Comparison of ENCODE assay signal across 26 mouse cellular contexts in genomic region chr3:38588966-38589365, GRCm38 (mm10).
DNase-seq lines count a peak whose midpoint lies in the region; ATAC-seq and TF ChIP-seq lines count a peak whose summit lies in the region.
"Had no signal": no experiment of that assay in that cellular context is flagged by ENCODE, and none has a peak within 500 bp of the region (broad histone marks: within the 10 kb centered on the region; RNA-seq: fewer than 3 reads in every experiment).

No protein-coding gene starts in this region.

- no peak overlapping the region for H3K27ac ChIP-seq in liver, adult 2 months (replicated peaks; ENCODE audit: insufficient read depth, low read depth, low read length)
- H3K27ac ChIP-seq in liver, embryonic 12.5 days = no peak overlapping the region
- H3K27ac ChIP-seq in stomach, postnatal 0 days (replicated peaks) = no peak overlapping the region
- H3K27ac ChIP-seq: embryonic facial prominence, embryonic 10.5 days; embryonic facial prominence, embryonic 13.5 days; forebrain, embryonic 10.5 days; forebrain, embryonic 13.5 days; gastrocnemius, adult 2 months; hindbrain, embryonic 12.5 days; hindbrain, embryonic 15.5 days had no signal

- no peak overlapping the region for H3K9ac ChIP-seq in liver, adult 2 months (ENCODE audit: low read depth, low read length)
- no peak overlapping the region for H3K9ac ChIP-seq in liver, embryonic 12.5 days
- no peak overlapping the region for H3K9ac ChIP-seq in stomach, postnatal 0 days (ENCODE audit: low read length)
- H3K9ac ChIP-seq: embryonic facial prominence, embryonic 13.5 days; forebrain, embryonic 13.5 days; hindbrain, embryonic 12.5 days; hindbrain, embryonic 15.5 days had no signal

- no peak for TF ChIP-seq EP300 in stomach, postnatal 0 days (optimal IDR thresholded peaks at IDR 0.05)

- H3K4me3 ChIP-seq in liver, adult 2 months (ENCODE audit: insufficient read depth, low read depth, low read length) = no peak overlapping the region
- H3K4me3 ChIP-seq in liver, embryonic 12.5 days = no peak overlapping the region
- H3K4me3 ChIP-seq in stomach, postnatal 0 days (ENCODE audit: low read depth, low read length) = no peak overlapping the region
- H3K4me3 ChIP-seq: embryonic facial prominence, embryonic 10.5 days; embryonic facial prominence, embryonic 13.5 days; erythroblast, embryonic 14.5 days; forebrain, embryonic 10.5 days; forebrain, embryonic 13.5 days; gastrocnemius, adult 2 months; hindbrain, embryonic 12.5 days; hindbrain, embryonic 15.5 days had no signal

- H3K79me2 ChIP-seq in liver, adult 2 months (ENCODE audit: control insufficient read depth, insufficient read depth, low read length) = no peaks in the 10 kb centered on the region

- no peaks in the 10 kb centered on the region for H3K36me3 ChIP-seq in liver, adult 2 months (ENCODE audit: control insufficient read depth, insufficient read depth, low read length)
- H3K36me3 ChIP-seq in liver, embryonic 12.5 days = no peaks in the 10 kb centered on the region
- H3K36me3 ChIP-seq in stomach, postnatal 0 days (ENCODE audit: control insufficient read depth, insufficient read depth, low read length) = no peaks in the 10 kb centered on the region
- H3K36me3 ChIP-seq: embryonic facial prominence, embryonic 10.5 days; embryonic facial prominence, embryonic 13.5 days; forebrain, embryonic 10.5 days; hindbrain, embryonic 12.5 days; hindbrain, embryonic 15.5 days had no signal

- no peak overlapping the region for H3K4me2 ChIP-seq in liver, embryonic 12.5 days
- no peak overlapping the region for H3K4me2 ChIP-seq in stomach, postnatal 0 days (replicated peaks; ENCODE audit: low read depth)
- H3K4me2 ChIP-seq: embryonic facial prominence, embryonic 13.5 days; forebrain, embryonic 13.5 days; heart, embryonic 11.5 days; hindbrain, embryonic 12.5 days; hindbrain, embryonic 15.5 days had no signal

- ATAC-seq in liver, embryonic 12.5 days = no peak
- ATAC-seq in stomach, postnatal 0 days (ENCODE audit: low FRiP score, low TSS enrichment) = peak; percentile 85
- ATAC-seq: CD4-positive, CD25-positive, alpha-beta regulatory T cell, adult 4 months; forebrain, embryonic 13.5 days; forebrain, embryonic 16.5 days had no signal

- no peak for TF ChIP-seq CTCF in liver, adult 2 months (IDR thresholded peaks at IDR 0.05; ENCODE audit: low read depth, low read length)
- no peak for TF ChIP-seq CTCF in stomach, postnatal 0 days (IDR thresholded peaks at IDR 0.05; ENCODE audit: low read depth)

- H3K9me3 ChIP-seq in liver, embryonic 12.5 days (replicated peaks) = no peaks in the 10 kb centered on the region
- H3K9me3 ChIP-seq in stomach, postnatal 0 days (ENCODE audit: control insufficient read depth, low read length) = no peaks in the 10 kb centered on the region
- H3K9me3 ChIP-seq: embryonic facial prominence, embryonic 10.5 days; embryonic facial prominence, embryonic 13.5 days; forebrain, embryonic 10.5 days; forebrain, embryonic 13.5 days; hindbrain, embryonic 12.5 days; hindbrain, embryonic 15.5 days had no signal

- peaks cover 2% of the 10 kb centered on the region; the same call in 1 of the 2 replicates for H3K4me1 ChIP-seq in liver, adult 2 months (ENCODE audit: control insufficient read depth, insufficient read depth, low read length)
- no peaks in the 10 kb centered on the region for H3K4me1 ChIP-seq in liver, embryonic 12.5 days
- H3K4me1 ChIP-seq in stomach, postnatal 0 days (replicated peaks; ENCODE audit: control insufficient read depth, insufficient read depth) = no peaks in the 10 kb centered on the region
- H3K4me1 ChIP-seq: embryonic facial prominence, embryonic 13.5 days; forebrain, embryonic 10.5 days; forebrain, embryonic 13.5 days; hindbrain, embryonic 12.5 days; hindbrain, embryonic 15.5 days had no signal

- H3K27me3 ChIP-seq in liver, adult 2 months (ENCODE audit: control insufficient read depth, insufficient read depth, low read length) = no peaks in the 10 kb centered on the region
- no peaks in the 10 kb centered on the region for H3K27me3 ChIP-seq in liver, embryonic 12.5 days (replicated peaks)
- no peaks in the 10 kb centered on the region for H3K27me3 ChIP-seq in stomach, postnatal 0 days (ENCODE audit: control insufficient read depth, insufficient read depth, low read length)
- H3K27me3 ChIP-seq: embryonic facial prominence, embryonic 13.5 days; forebrain, embryonic 13.5 days; hindbrain, embryonic 12.5 days; hindbrain, embryonic 15.5 days had no signal

- TF ChIP-seq POLR2A in liver, adult 2 months (IDR thresholded peaks at IDR 0.05; ENCODE audit: extremely low read depth, insufficient read depth, low read length) = no peak

- peak; percentile 2 to 4 for DNase-seq in kidney, adult 8-10 months
- DNase-seq in kidney, postnatal 4 days = no peak
- peak; percentile 69 for DNase-seq in liver, adult 2 months (ENCODE audit: extremely low read depth, low read depth, low spot score)
- DNase-seq in Muller cell, postnatal 12 days (ENCODE audit: inconsistent ontology term) = peak; percentile 30
- DNase-seq in stomach, postnatal 0 days (ENCODE audit: low spot score) = no peak
- no peak for DNase-seq in thymus, postnatal 14 days
- DNase-seq: adrenal gland, adult 2 months; adrenal gland, postnatal 14 days; cerebellum, adult 11 months; cerebellum, adult 8-10 months; cerebellum, postnatal 10 days; cerebellum, postnatal 36 days; embryo, embryonic 11 days; gastrocnemius, adult 2 months; gastrocnemius, postnatal 14 days had no signal

Comparison
In these comparisons a context has a peak if more than half of its experiments do, and no peak if none do; other contexts are left out.
1. DNase-seq: peak in kidney, adult 8-10 months (2 of 2), liver, adult 2 months (single experiment) and Muller cell, postnatal 12 days (single experiment); none in kidney, postnatal 4 days (0 of 2), stomach, postnatal 0 days (single experiment) and thymus, postnatal 14 days (single experiment).